Mouse (Mus musculus): Measurements from ENCODE around the gene Gm16223. TPM values are rescaled to one million over a fixed set of nuclear protein-coding genes. Genes with fewer than 3 reads are reported as not detected.

Gm16223 gene
- polyA plus RNA-seq, 1 experiment from 2014 or later: not detected

GRCm38 (mm10) chr5:42211554-42212338 is 144.0 kb downstream of the Gm16223 start:
- ATAC-seq (ENCODE audit: low FRiP score, low TSS enrichment): no peak
- no peaks in the 10 kb centered on the region for H3K36me3 ChIP-seq (ENCODE audit: insufficient read depth, low read length)
- no peaks in the 10 kb centered on the region for H3K4me1 ChIP-seq (ENCODE audit: insufficient read depth, low read length)
- WGBS: 70% methylated on average over 4 of the region's 4 CpGs
- no peaks in the 10 kb centered on the region for H3K27me3 ChIP-seq (ENCODE audit: insufficient read depth, low read length)
- H3K27ac ChIP-seq (ENCODE audit: low read length): no peak overlapping the region
- no peak overlapping the region for H3K4me2 ChIP-seq (replicated peaks; ENCODE audit: low read depth, low read length)
- no peak overlapping the region for H3K4me3 ChIP-seq (ENCODE audit: low read length)
- H3K9ac ChIP-seq (replicated peaks; ENCODE audit: low read length): no peak overlapping the region
- no peaks in the 10 kb centered on the region for H3K9me3 ChIP-seq (ENCODE audit: low read length)

GRCm38 (mm10) chr5:42212353-42212752 is 144.6 kb downstream of the Gm16223 start:
- Histone ChIP-seq H3K9ac (replicated peaks; ENCODE audit: low read length) (no peak overlapping the region), H3K4me2 (replicated peaks; ENCODE audit: low read depth, low read length) (no peak overlapping the region)
- 76% methylated on average over 4 of the region's 4 CpGs for WGBS

GRCm38 (mm10) chr5:42224840-42225239 is 157.1 kb downstream of the Gm16223 start:
- WGBS: 81% methylated on average over 1 of the region's 1 CpGs
- no peaks in the 10 kb centered on the region for H3K36me3 ChIP-seq (ENCODE audit: insufficient read depth, low read length)
- H3K4me1 ChIP-seq (ENCODE audit: insufficient read depth, low read length): no peaks in the 10 kb centered on the region
- no peak overlapping the region for H3K4me2 ChIP-seq (replicated peaks; ENCODE audit: low read depth, low read length)
- H3K9me3 ChIP-seq (ENCODE audit: low read length): no peaks in the 10 kb centered on the region
- no peak overlapping the region for H3K4me3 ChIP-seq (ENCODE audit: low read length)
- no peak overlapping the region for H3K27ac ChIP-seq (ENCODE audit: low read length)
- H3K9ac ChIP-seq (replicated peaks; ENCODE audit: low read length): no peak overlapping the region
- ATAC-seq (ENCODE audit: low FRiP score, low TSS enrichment): no peak
- no peaks in the 10 kb centered on the region for H3K27me3 ChIP-seq (ENCODE audit: insufficient read depth, low read length)

More at GRCm38 (mm10) chr5:42212353-42212752, 144.6 kb downstream of the Gm16223 start:
- no peaks in the 10 kb centered on the region for H3K9me3 ChIP-seq (ENCODE audit: low read length)
- no peaks in the 10 kb centered on the region for H3K4me1 ChIP-seq (ENCODE audit: insufficient read depth, low read length)
- no peak overlapping the region for H3K27ac ChIP-seq (ENCODE audit: low read length)
- ATAC-seq (ENCODE audit: low FRiP score, low TSS enrichment): no peak
- H3K27me3 ChIP-seq (ENCODE audit: insufficient read depth, low read length): no peaks in the 10 kb centered on the region
- no peaks in the 10 kb centered on the region for H3K36me3 ChIP-seq (ENCODE audit: insufficient read depth, low read length)
- H3K4me3 ChIP-seq (ENCODE audit: low read length): no peak overlapping the region

GRCm38 (mm10) chr5:42228631-42229030 is 160.9 kb downstream of the Gm16223 start:
- ATAC-seq (ENCODE audit: low FRiP score, low TSS enrichment): no peak
- Histone ChIP-seq H3K9me3 (ENCODE audit: low read length) (no peaks in the 10 kb centered on the region), H3K4me3 (ENCODE audit: low read length) (no peak overlapping the region), H3K4me2 (replicated peaks; ENCODE audit: low read depth, low read length) (no peak overlapping the region), H3K36me3 (ENCODE audit: insufficient read depth, low read length) (no peaks in the 10 kb centered on the region), H3K4me1 (ENCODE audit: insufficient read depth, low read length) (no peaks in the 10 kb centered on the region), H3K27me3 (ENCODE audit: insufficient read depth, low read length) (no peaks in the 10 kb centered on the region), H3K27ac (ENCODE audit: low read length) (no peak overlapping the region), H3K9ac (replicated peaks; ENCODE audit: low read length) (no peak overlapping the region)
- 56% methylated on average over 2 of the region's 2 CpGs for WGBS

GRCm38 (mm10) chr5:42239291-42239690 is 171.5 kb downstream of the Gm16223 start:
- Histone ChIP-seq H3K9ac (replicated peaks; ENCODE audit: low read length) (no peak overlapping the region), H3K4me2 (replicated peaks; ENCODE audit: low read depth, low read length) (no peak overlapping the region), H3K4me1 (ENCODE audit: insufficient read depth, low read length) (no peaks in the 10 kb centered on the region), H3K36me3 (ENCODE audit: insufficient read depth, low read length) (no peaks in the 10 kb centered on the region), H3K9me3 (ENCODE audit: low read length) (no peaks in the 10 kb centered on the region), H3K4me3 (ENCODE audit: low read length) (no peak overlapping the region), H3K27ac (ENCODE audit: low read length) (no peak overlapping the region), H3K27me3 (ENCODE audit: insufficient read depth, low read length) (no peaks in the 10 kb centered on the region)
- no peak for ATAC-seq (ENCODE audit: low FRiP score, low TSS enrichment)
- WGBS: 85% methylated on average over 5 of the region's 5 CpGs

GRCm38 (mm10) chr5:42239806-42240205 is 172.0 kb downstream of the Gm16223 start:
- H3K4me1 ChIP-seq (ENCODE audit: insufficient read depth, low read length): no peaks in the 10 kb centered on the region
- no peak overlapping the region for H3K4me2 ChIP-seq (replicated peaks; ENCODE audit: low read depth, low read length)
- no peak overlapping the region for H3K27ac ChIP-seq (ENCODE audit: low read length)
- no peaks in the 10 kb centered on the region for H3K36me3 ChIP-seq (ENCODE audit: insufficient read depth, low read length)
- H3K4me3 ChIP-seq (ENCODE audit: low read length): no peak overlapping the region
- H3K9ac ChIP-seq (replicated peaks; ENCODE audit: low read length): no peak overlapping the region
- H3K27me3 ChIP-seq (ENCODE audit: insufficient read depth, low read length): no peaks in the 10 kb centered on the region
- H3K9me3 ChIP-seq (ENCODE audit: low read length): no peaks in the 10 kb centered on the region
- ATAC-seq (ENCODE audit: low FRiP score, low TSS enrichment): no peak

GRCm38 (mm10) chr5:42250376-42250775 is 182.6 kb downstream of the Gm16223 start:
- H3K9ac ChIP-seq (replicated peaks; ENCODE audit: low read length): no peak overlapping the region
- H3K4me1 ChIP-seq (ENCODE audit: insufficient read depth, low read length): no peaks in the 10 kb centered on the region
- no peaks in the 10 kb centered on the region for H3K9me3 ChIP-seq (ENCODE audit: low read length)
- no peak for ATAC-seq (ENCODE audit: low FRiP score, low TSS enrichment)
- H3K27ac ChIP-seq (ENCODE audit: low read length): no peak overlapping the region
- H3K36me3 ChIP-seq (ENCODE audit: insufficient read depth, low read length): no peaks in the 10 kb centered on the region
- 92% methylated on average over 3 of the region's 3 CpGs for WGBS
- H3K4me3 ChIP-seq (ENCODE audit: low read length): no peak overlapping the region
- H3K4me2 ChIP-seq (replicated peaks; ENCODE audit: low read depth, low read length): no peak overlapping the region
- no peaks in the 10 kb centered on the region for H3K27me3 ChIP-seq (ENCODE audit: insufficient read depth, low read length)

Other genes starting within 250 kb of the Gm16223 start
- gene Bod1l, start 223.6 kb upstream of the Gm16223 start, polyA plus RNA-seq (2015; fragmentation: Nextera tagmentation; extraction: Ambion mirVana): 19.0 and 20.9 TPM in 2 replicates

All from kidney, embryonic 16.5 days (tissue).